Mouse (Mus musculus) thymus, postnatal 0 days (tissue): ENCODE measurements at regions not wholly inside any gene's neighbourhood (a gene's known extent, or its start where the extent isn't known, plus 50 kb on each side); places are given as distances from the start of the nearest gene placed in this dataset.

Experiments
- DNase-seq: peaks from one replicate; pipeline ENCODE4 v3.0.0-alpha.2; 2015; ENCODE audit warnings: low spot score

GRCm38 (mm10) chr7:83075159-83075952, 208.2 kb downstream of the Mex3b start:
- no peak for DNase-seq

GRCm38 (mm10) chr7:83077035-83077918, 210.1 kb downstream of the Mex3b start:
- no peak for DNase-seq

GRCm38 (mm10) chr7:83077919-83078265, 210.8 kb downstream of the Mex3b start:
- no peak for DNase-seq

GRCm38 (mm10) chr7:83078695-83079094, 211.6 kb downstream of the Mex3b start:
- no peak for DNase-seq

- DNase-seq, result no peak
Observed at GRCm38 (mm10) chr7:83079842-83080241, 212.7 kb downstream of the Mex3b start.

- no peak for DNase-seq
Observed at GRCm38 (mm10) chr7:83084496-83085082, 217.5 kb downstream of the Mex3b start.

GRCm38 (mm10) chr7:83085547-83086158, 218.5 kb downstream of the Mex3b start:
- no peak for DNase-seq

GRCm38 (mm10) chr7:83087408-83087807, 220.3 kb downstream of the Mex3b start:
- DNase-seq, result no peak

GRCm38 (mm10) chr7:83088125-83088524, 221.0 kb downstream of the Mex3b start:
- no peak for DNase-seq

- DNase-seq, result no peak
Observed at GRCm38 (mm10) chr7:83089330-83089982, 222.3 kb downstream of the Mex3b start.

- DNase-seq, result no peak
Observed at GRCm38 (mm10) chr7:83093923-83094355, 226.8 kb downstream of the Mex3b start.

GRCm38 (mm10) chr7:83094899-83095298, 227.8 kb downstream of the Mex3b start:
- no peak for DNase-seq

GRCm38 (mm10) chr7:83095593-83095992, 228.5 kb downstream of the Mex3b start:
- DNase-seq, result no peak

- DNase-seq, result no peak
Observed at GRCm38 (mm10) chr7:83104426-83104825, 237.3 kb downstream of the Mex3b start.

GRCm38 (mm10) chr7:83105672-83106071, 238.5 kb downstream of the Mex3b start:
- DNase-seq, result no peak

GRCm38 (mm10) chr7:83111217-83111823, 244.2 kb downstream of the Mex3b start:
- no peak for DNase-seq

- no peak for DNase-seq
Observed at GRCm38 (mm10) chr7:83116487-83116886, 249.4 kb downstream of the Mex3b start.

GRCm38 (mm10) chr7:83117065-83117464, 249.9 kb downstream of the Mex3b start:
- no peak for DNase-seq

- no peak for DNase-seq
Observed at GRCm38 (mm10) chr7:83126196-83126595, 259.1 kb downstream of the Mex3b start.

- no peak for DNase-seq
Observed at GRCm38 (mm10) chr7:83140216-83140615, 273.1 kb downstream of the Mex3b start.

- DNase-seq, result no peak
Observed at GRCm38 (mm10) chr7:83140658-83141057, 273.5 kb downstream of the Mex3b start.
